Mouse (Mus musculus): Measurements from ENCODE around the gene Lcn5.

Gene Lcn5

GRCm38 (mm10) chr2:25657652-25658051 lies at the start of gene Lcn5:
Lcn5 (plus strand) TSS chr2:25657952.
- in situ Hi-C loops (cut with MboI, MseI), result no loop called here

- in situ Hi-C loops (cut with MboI, MseI), result no loop called here
Observed at GRCm38 (mm10) chr2:25608671-25609070, 49.1 kb upstream of the Lcn5 start.

- in situ Hi-C loops (cut with MboI, MseI), result no loop called here
Observed at GRCm38 (mm10) chr2:25616398-25616797, 41.4 kb upstream of the Lcn5 start.

GRCm38 (mm10) chr2:25617578-25617977 lies 40.2 kb upstream of the Lcn5 start, which contains the start of gene Ccdc183:
Ccdc183 (minus strand) TSS chr2:25617678.
- in situ Hi-C loops (cut with MboI, MseI), result no loop called here

DNA sequence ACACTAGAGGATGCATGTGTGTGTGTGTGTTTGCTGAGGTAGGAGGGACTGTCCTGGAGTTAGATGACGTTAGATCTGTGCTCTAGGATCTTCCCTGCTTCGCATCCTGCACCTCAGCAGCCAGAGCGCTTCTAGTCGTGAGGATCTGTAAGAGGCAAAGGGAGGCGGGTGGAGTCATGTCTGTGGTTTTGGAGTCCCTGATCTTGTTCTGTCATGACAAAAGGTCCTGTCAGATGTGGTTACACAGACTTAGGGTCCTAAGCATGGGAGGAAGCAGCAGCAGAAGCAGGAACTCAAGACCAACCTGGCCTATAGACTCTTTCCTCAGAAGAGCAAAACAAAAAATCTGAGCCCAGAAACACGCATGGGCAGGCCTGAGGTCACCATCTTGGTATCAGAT lies 37.4 kb upstream of the Lcn5 start:
- in situ Hi-C loops (cut with MboI, MseI), result no loop called here

- in situ Hi-C loops (cut with MboI, MseI), result no loop called here
Observed at GRCm38 (mm10) chr2:25620852-25621228, 36.9 kb upstream of the Lcn5 start.

- in situ Hi-C loops (cut with MboI, MseI), result no loop called here
Observed at GRCm38 (mm10) chr2:25621229-25622200, 36.2 kb upstream of the Lcn5 start, which contains the start of gene Tmem141. Tmem141 (minus strand) TSS chr2:25622005.

GRCm38 (mm10) chr2:25625986-25626385 lies 31.8 kb upstream of the Lcn5 start:
- in situ Hi-C loops (cut with MboI, MseI), result no loop called here

GRCm38 (mm10) chr2:25627811-25628210 lies 29.9 kb upstream of the Lcn5 start, which contains the start of gene Fcna:
Fcna (minus strand) TSS chr2:25628030.
- in situ Hi-C loops (cut with MboI, MseI), result no loop called here

DNA sequence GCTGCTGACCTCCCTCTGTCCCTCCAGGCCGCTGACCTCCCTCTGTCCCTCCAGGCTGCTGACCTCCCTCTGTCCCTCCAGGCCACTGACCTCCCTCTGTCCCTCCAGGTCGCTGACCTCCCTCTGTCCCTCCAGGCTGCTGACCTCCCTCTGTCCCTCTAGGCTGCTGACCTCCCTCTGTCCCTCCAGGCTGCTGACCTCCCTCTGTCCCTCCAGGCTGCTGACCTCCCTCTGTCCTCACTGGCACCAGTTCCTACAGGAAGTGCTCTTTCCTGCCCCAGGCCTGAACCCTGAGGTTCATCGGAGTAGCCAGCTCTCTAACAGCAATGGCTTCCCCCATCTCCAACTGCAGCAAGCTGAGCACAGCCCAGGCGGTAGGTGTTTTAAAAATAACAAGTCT lies 29.0 kb upstream of the Lcn5 start:
- in situ Hi-C loops (cut with MboI, MseI), result no loop called here

- in situ Hi-C loops (cut with MboI, MseI), result no loop called here
Observed at GRCm38 (mm10) chr2:25633616-25634015, 24.1 kb upstream of the Lcn5 start.

GRCm38 (mm10) chr2:25634046-25634445 lies 23.7 kb upstream of the Lcn5 start:
- in situ Hi-C loops (cut with MboI, MseI), result no loop called here

DNA sequence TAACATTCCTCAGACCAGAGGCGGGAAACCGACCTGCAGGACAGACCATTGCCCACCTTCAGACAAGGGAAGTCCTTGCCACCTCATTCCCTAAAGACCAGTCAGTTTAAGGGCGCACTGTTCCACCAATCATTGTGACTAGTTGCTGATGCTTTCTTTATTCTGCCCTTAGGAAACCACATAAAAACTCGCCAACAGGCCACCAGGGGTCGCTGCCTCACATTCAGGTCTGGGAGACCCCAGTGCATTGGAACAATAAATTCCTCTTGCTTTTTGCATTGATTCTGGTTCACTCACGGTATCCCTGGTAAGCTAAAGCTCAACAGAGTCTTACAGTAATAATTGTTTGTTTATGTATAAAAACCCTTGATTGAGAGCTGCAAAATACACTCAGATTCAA lies 17.9 kb upstream of the Lcn5 start:
- in situ Hi-C loops (cut with MboI, MseI), result no loop called here

GRCm38 (mm10) chr2:25652902-25653301 lies 4.8 kb upstream of the Lcn5 start, which contains the start of gene Lcn8:
Lcn8 (plus strand) TSS chr2:25653120.
- in situ Hi-C loops (cut with MboI, MseI), result no loop called here

DNA sequence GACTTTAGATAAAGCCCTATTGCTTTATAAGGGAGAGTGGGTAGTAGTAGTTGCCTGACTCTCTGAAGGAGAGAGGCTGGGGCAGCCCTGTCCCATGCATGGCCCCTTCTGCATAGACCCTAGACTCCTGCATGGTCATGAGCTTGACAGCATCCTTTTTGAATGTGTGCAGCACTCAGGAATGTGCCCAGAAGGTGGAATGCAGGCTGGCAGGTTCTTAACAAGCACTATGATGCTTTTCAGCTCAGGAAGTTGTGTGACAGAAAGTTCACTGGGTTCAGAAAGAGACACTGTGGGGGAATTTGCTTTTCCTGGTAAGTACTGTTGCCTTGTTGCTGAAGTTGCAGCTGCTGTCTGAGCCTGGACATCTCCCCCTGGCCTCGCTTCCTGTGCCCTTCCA lies 3.2 kb upstream of the Lcn5 start:
- in situ Hi-C loops (cut with MboI, MseI), result no loop called here

DNA sequence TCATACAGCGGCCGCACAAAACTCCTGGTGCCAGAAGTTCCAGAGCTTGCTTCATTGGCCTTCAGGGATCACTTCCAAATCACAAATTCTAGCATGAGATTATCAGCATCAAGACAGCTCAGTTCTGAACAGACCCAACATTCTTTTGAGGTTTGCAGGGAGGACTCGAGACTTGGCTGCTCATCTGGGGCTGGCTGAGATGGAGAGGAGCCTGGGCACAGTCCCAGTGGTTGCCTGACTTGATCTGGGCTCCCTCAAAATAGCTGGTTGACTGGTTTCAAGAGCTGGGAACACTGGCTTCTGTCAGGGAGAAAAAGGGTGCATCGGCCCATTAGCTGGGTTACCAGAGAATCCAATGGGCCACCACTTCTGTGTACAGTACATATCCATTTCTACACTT lies 1.1 kb upstream of the Lcn5 start:
- in situ Hi-C loops (cut with MboI, MseI), result no loop called here

- in situ Hi-C loops (cut with MboI, MseI), result no loop called here
Observed at GRCm38 (mm10) chr2:25657246-25657645, 506 bp upstream of the Lcn5 start.

- in situ Hi-C loops (cut with MboI, MseI), result no loop called here
Observed at GRCm38 (mm10) chr2:25660279-25660678, 2.5 kb downstream of the Lcn5 start.

GRCm38 (mm10) chr2:25661245-25661970 lies 3.7 kb downstream of the Lcn5 start:
- in situ Hi-C loops (cut with MboI, MseI), result no loop called here

DNA sequence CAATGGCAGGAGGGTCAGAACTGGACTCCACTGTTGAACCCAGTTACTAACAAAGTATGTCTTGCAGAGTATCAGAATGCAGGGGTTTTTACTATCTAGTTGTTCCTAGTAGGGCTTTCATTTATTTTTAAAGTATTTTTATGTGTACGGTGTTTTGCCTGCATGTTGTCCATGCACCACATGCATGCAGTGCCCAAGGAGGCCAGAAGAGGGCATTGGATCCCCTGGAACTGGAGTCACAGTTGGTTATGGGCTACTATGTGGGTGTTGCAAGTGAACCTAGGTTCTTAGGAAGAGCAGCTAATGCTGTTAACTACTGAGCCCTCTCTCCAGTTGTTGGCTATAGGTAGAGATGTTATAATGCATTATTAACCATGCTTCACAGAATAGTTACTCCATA lies 5.8 kb downstream of the Lcn5 start:
- in situ Hi-C loops (cut with MboI, MseI), result no loop called here

GRCm38 (mm10) chr2:25664125-25664524 lies 6.4 kb downstream of the Lcn5 start:
- in situ Hi-C loops (cut with MboI, MseI), result no loop called here

DNA sequence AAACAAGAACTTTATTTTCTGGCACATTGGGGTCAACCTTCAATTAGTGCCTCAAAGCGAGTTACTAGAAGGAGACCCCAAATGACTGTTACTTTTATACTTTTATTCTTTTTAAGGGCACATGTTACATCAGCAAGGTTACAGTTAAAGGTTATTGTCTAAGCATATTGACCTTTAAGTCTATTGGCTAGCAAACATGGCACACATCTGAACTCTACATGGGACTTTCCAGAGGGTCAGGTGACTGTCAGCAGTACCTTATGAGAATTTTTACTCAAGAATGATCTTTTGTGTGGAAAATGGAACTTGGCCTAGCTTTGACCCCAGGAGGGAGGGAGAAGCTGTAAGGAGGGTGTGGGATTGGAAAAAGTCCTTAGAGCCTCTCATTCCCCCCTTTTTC lies 8.8 kb downstream of the Lcn5 start:
- in situ Hi-C loops (cut with MboI, MseI), result no loop called here

Data from T-helper 17 cell (primary cell).